Mouse (Mus musculus) yolk sac, embryonic 10.5 days (tissue): ENCODE results near the gene Samsn1.

Experiments
- DNase-seq: peaks from one replicate; pipeline ENCODE4 v3.0.0-alpha.2; 2017; ENCODE audit warnings: low spot score

Samsn1 gene

GRCm38 (mm10) chr16:76022181-76022580, at the start of gene Samsn1:
Gene Samsn1 (minus strand): TSS chr16:76022281.
- no peak for DNase-seq

GRCm38 (mm10) chr16:76066082-76066635, 44.1 kb upstream of the Samsn1 start:
- no peak for DNase-seq

- DNase-seq, result no peak
These were observed 32.9 kb upstream of the Samsn1 start for GRCm38 (mm10) chr16:76054976-76055375.

- no peak for DNase-seq
These were observed 32.0 kb upstream of the Samsn1 start for GRCm38 (mm10) chr16:76054079-76054478.

- no peak for DNase-seq
These were observed 31.5 kb upstream of the Samsn1 start for GRCm38 (mm10) chr16:76053537-76053936.

- DNase-seq, result no peak
These were observed 25.0 kb upstream of the Samsn1 start for GRCm38 (mm10) chr16:76047066-76047465.

GRCm38 (mm10) chr16:76040319-76040945, 18.4 kb upstream of the Samsn1 start:
- no peak for DNase-seq

GRCm38 (mm10) chr16:76019164-76019563, 2.9 kb downstream of the Samsn1 start:
- no peak for DNase-seq

GRCm38 (mm10) chr16:76003812-76004389, 18.2 kb downstream of the Samsn1 start:
- no peak for DNase-seq

GRCm38 (mm10) chr16:76002870-76003572, 19.1 kb downstream of the Samsn1 start:
- no peak for DNase-seq

- no peak for DNase-seq
These were observed 19.8 kb downstream of the Samsn1 start for GRCm38 (mm10) chr16:76002287-76002686.

GRCm38 (mm10) chr16:76001788-76002187, 20.3 kb downstream of the Samsn1 start:
- no peak for DNase-seq

GRCm38 (mm10) chr16:76000127-76000526, 22.0 kb downstream of the Samsn1 start:
- DNase-seq, result no peak

- DNase-seq, result no peak
These were observed 31.9 kb downstream of the Samsn1 start for GRCm38 (mm10) chr16:75990173-75990572.

- no peak for DNase-seq
These were observed 38.2 kb downstream of the Samsn1 start for GRCm38 (mm10) chr16:75983831-75984230.

- DNase-seq, result no peak
These were observed 42.7 kb downstream of the Samsn1 start for GRCm38 (mm10) chr16:75979381-75979780.

GRCm38 (mm10) chr16:75977798-75978197, 44.3 kb downstream of the Samsn1 start:
- no peak for DNase-seq

- DNase-seq, result no peak
These were observed 46.3 kb downstream of the Samsn1 start for GRCm38 (mm10) chr16:75975682-75976332.

- DNase-seq, result no peak
These were observed 51.6 kb downstream of the Samsn1 start for GRCm38 (mm10) chr16:75970266-75970998.

GRCm38 (mm10) chr16:75962021-75962420, 60.1 kb downstream of the Samsn1 start:
- no peak for DNase-seq

GRCm38 (mm10) chr16:75961487-75961886, 60.6 kb downstream of the Samsn1 start:
- no peak for DNase-seq

GRCm38 (mm10) chr16:75961036-75961435, 61.0 kb downstream of the Samsn1 start:
- no peak for DNase-seq
